Mouse (Mus musculus) liver, embryonic 16.5 days (tissue): ENCODE measurements at regions not wholly inside any gene's neighbourhood (a gene's known extent, or its start where the extent isn't known, plus 50 kb on each side); places are given as distances from the start of the nearest gene placed in this dataset.

Experiments
- ATAC-seq: fragments of 200-750 bp; cut with Nextera tagmentation; 2 replicates; pipeline ENCODE4 v1.8.0; 2017; ENCODE audit warnings: low read depth, mild to moderate bottlenecking, moderate number of reproducible peaks, moderate library complexity
- H3K27ac ChIP-seq: fragments of 300-500 bp; sonication (generic); 2 replicates; pipeline ENCODE4 v1.5.1; 2014; ENCODE audit warnings: mild to moderate bottlenecking, low read length
- H3K27me3 ChIP-seq: fragments of 300-500 bp; sonication (generic); 2 replicates; pipeline ENCODE4 v1.6.1; 2014; ENCODE audit warnings: low read depth, low read length, mixed read lengths; ENCODE audit not compliant: control insufficient read depth, insufficient read depth
- H3K36me3 ChIP-seq: fragments of 300-500 bp; sonication (generic); 2 replicates; pipeline ENCODE4 v1.6.1; 2014; ENCODE audit warnings: mild to moderate bottlenecking; ENCODE audit not compliant: control insufficient read depth, insufficient read depth
- H3K4me1 ChIP-seq: fragments of 300-500 bp; sonication (generic); 2 replicates; pipeline ENCODE4 v1.6.1; 2014; ENCODE audit warnings: low read depth, low read length, mixed read lengths; ENCODE audit not compliant: control insufficient read depth
- H3K4me2 ChIP-seq: fragments of 300-500 bp; sonication (generic); 2 replicates; pipeline ENCODE4 v1.6.1; 2014; ENCODE audit warnings: low read depth, low read length, mixed read lengths
- H3K4me3 ChIP-seq: fragments of 300-500 bp; sonication (generic); 2 replicates; pipeline ENCODE4 v1.5.1; 2014; ENCODE audit warnings: low read depth, mild to moderate bottlenecking, low read length
- H3K9ac ChIP-seq: fragments of 300-500 bp; sonication (generic); 2 replicates; pipeline ENCODE4 v1.6.1; 2014; ENCODE audit warnings: low read depth, low read length
- H3K9me3 ChIP-seq: fragments of 300-500 bp; sonication (generic); replicated peaks from 2 replicates; pipeline ENCODE4 v1.6.1; 2016; ENCODE audit warnings: low read length; ENCODE audit not compliant: control insufficient read depth
- WGBS: fragments of 180-500 bp; shearing (Covaris S2); extraction: QIAGEN DNeasy Blood & Tissue Kit; methylation state at CpG from one replicate; pipeline ENCODE4 v1.1.7; 2014; ENCODE audit not compliant: insufficient replicate concordance; 5-methylcytosine and 5-hydroxymethylcytosine counted together

DNA sequence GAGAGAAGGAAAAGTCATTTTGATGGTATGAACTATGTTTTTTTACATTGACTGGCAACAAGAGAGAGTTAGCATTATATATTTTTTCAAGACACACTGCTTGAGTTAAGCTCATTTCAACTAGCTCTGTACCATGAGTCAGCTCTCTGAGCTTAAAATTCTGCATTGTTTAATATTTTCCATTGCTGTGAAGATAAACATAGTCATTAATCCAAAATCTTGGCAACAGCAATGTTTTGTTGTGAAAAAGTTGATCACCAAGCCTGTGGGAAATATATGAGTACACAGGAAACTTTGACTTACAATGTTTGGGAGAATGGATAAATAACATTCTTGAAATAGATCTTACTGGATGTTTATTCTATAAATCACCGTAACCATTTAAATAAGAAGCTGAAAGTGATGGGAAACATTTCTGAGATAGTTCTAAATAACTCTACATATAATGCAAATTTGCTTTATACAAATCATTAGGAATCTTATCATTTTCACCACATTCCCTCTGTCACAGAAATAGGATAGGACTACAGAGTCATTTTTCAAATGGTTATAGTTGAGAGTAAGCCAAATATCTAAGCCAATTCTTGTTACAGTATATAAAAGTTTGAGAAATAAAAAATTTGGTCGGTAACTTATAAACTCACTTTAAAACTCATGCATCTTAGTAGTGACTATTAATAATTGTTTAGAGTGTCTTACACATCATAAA lies 290.2 kb upstream of the C030005K15Rik start:
- H3K36me3 ChIP-seq: no peaks in the 10 kb centered on the region
- no peak overlapping the region for H3K4me3 ChIP-seq
- 68% methylated on average over 2 of the region's 2 CpGs for WGBS
- no peaks in the 10 kb centered on the region for H3K27me3 ChIP-seq
- no peak for ATAC-seq
- no peaks in the 10 kb centered on the region for H3K4me1 ChIP-seq
- no peak overlapping the region for H3K4me2 ChIP-seq
- no peak overlapping the region for H3K27ac ChIP-seq
- no peak overlapping the region for H3K9ac ChIP-seq
- no peaks in the 10 kb centered on the region for H3K9me3 ChIP-seq

DNA sequence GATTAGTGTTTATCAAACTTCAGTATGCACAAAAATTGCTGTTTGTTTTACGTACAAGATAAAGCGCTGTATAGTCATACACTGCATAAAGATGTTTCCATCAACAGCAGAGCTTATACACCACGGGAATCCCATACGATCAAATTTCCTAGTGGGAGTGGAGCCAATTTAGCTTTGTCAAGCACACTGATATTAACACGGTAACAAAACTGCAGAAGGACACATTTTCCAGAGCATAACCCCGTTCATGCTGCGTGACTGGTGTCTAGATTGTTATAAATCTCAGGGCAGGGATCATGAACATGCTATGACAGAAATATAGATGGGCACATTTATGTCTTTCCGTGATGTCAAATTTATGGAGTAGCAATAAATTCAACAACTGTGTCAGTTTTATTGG lies 302.6 kb upstream of the C030005K15Rik start:
- no peak for ATAC-seq
- 63% methylated on average over 8 of the region's 8 CpGs for WGBS
- Histone ChIP-seq H3K27ac (no peak overlapping the region), H3K36me3 (no peaks in the 10 kb centered on the region), H3K27me3 (no peaks in the 10 kb centered on the region), H3K9ac (no peak overlapping the region), H3K4me3 (no peak overlapping the region), H3K4me1 (no peaks in the 10 kb centered on the region), H3K4me2 (no peak overlapping the region), H3K9me3 (no peaks in the 10 kb centered on the region)

DNA sequence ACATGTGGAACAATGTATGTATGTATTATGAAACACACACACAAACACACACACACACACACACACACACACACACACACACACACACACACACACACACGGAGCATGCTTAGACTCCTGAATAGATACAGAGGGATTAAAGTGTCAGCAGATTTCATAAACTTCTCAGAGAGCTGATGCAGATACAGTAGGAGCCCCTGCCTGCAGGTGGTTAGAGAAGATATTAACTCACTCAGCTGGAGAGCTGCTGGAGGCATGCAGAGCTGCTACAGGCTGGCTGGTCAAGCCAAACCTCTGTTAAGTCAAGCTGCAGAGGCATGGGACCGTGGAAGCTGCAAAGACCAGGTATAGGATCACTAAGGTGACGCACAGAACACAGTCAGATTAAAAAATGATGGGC lies 303.1 kb upstream of the C030005K15Rik start:
- Histone ChIP-seq H3K36me3 (no peaks in the 10 kb centered on the region), H3K9ac (no peak overlapping the region), H3K27ac (no peak overlapping the region), H3K4me2 (no peak overlapping the region), H3K9me3 (no peaks in the 10 kb centered on the region), H3K4me3 (no peak overlapping the region), H3K4me1 (no peaks in the 10 kb centered on the region), H3K27me3 (no peaks in the 10 kb centered on the region)
- 33% methylated on average over 3 of the region's 3 CpGs for WGBS
- ATAC-seq: no peak

DNA sequence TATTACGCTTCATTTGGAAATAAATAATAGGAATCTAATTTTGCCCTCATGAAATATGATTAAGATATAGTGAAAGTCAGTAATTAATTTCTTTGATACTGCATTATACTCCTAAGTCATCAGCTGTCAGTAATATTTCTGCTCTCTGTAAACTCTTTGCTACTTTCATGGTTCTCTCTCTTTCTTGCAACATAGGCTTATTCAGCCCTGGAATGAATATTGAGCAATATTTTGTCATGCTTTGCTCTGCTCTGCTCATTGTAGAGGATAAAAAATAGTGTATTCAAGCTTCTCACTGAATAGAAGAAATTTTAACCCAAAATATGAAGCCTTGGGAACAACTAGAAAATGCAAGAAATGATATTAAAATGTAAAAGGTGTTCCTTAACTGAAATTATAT lies 306.1 kb upstream of the C030005K15Rik start:
- H3K4me2 ChIP-seq: no peak overlapping the region
- no peak for ATAC-seq
- no peaks in the 10 kb centered on the region for H3K36me3 ChIP-seq
- H3K4me3 ChIP-seq: no peak overlapping the region
- H3K4me1 ChIP-seq: no peaks in the 10 kb centered on the region
- no peaks in the 10 kb centered on the region for H3K9me3 ChIP-seq
- 78% methylated on average over 1 of the region's 1 CpGs for WGBS
- H3K27ac ChIP-seq: no peak overlapping the region
- no peak overlapping the region for H3K9ac ChIP-seq
- H3K27me3 ChIP-seq: no peaks in the 10 kb centered on the region

DNA sequence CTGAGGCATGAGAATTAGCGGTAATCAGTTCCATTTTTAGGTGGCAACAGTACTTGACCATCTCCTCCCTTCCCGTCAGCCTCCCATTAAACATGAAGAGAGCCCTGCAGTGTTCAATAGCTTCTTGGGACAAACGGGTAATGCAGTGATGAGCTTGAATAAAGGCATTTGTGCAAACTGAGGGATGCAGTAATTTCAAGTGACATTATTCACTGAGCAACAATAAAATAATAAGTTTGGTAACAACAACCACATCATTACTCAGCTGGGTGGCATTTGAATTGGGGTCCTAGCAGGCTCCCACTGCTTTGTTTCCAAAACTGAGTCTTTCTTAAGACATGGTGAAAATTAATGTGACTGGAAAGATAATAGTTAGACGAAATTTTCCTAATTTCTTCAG lies 315.2 kb upstream of the C030005K15Rik start:
- H3K9me3 ChIP-seq: no peaks in the 10 kb centered on the region
- no peak overlapping the region for H3K27ac ChIP-seq
- 56% methylated on average over 4 of the region's 4 CpGs for WGBS
- H3K36me3 ChIP-seq: no peaks in the 10 kb centered on the region
- no peak overlapping the region for H3K4me3 ChIP-seq
- H3K4me2 ChIP-seq: no peak overlapping the region
- H3K9ac ChIP-seq: no peak overlapping the region
- no peaks in the 10 kb centered on the region for H3K27me3 ChIP-seq
- no peak for ATAC-seq
- no peaks in the 10 kb centered on the region for H3K4me1 ChIP-seq

DNA sequence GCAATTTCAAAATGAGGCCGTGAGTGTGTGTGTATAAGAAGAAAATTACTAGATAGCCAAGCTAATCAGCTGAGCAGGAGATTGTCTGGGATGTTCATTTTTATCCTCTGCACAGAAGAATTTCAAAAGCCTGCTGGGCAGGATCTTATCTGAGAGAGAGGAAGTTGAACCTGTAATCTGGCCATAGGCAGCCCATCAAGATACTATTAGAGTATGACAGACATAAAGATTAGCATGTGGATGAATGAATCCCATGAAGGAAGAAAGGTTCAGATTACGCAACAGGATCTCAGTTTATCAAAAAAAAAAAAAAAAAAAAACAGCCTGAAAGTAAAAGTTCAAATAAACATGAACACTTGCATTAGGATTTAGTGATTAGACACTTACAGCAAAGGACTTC lies 317.3 kb upstream of the C030005K15Rik start:
- Histone ChIP-seq H3K9ac (no peak overlapping the region), H3K9me3 (no peaks in the 10 kb centered on the region), H3K27me3 (no peaks in the 10 kb centered on the region), H3K27ac (no peak overlapping the region), H3K4me2 (no peak overlapping the region), H3K4me1 (no peaks in the 10 kb centered on the region), H3K36me3 (no peaks in the 10 kb centered on the region), H3K4me3 (no peak overlapping the region)
- ATAC-seq: no peak
- 51% methylated on average over 2 of the region's 2 CpGs for WGBS

DNA sequence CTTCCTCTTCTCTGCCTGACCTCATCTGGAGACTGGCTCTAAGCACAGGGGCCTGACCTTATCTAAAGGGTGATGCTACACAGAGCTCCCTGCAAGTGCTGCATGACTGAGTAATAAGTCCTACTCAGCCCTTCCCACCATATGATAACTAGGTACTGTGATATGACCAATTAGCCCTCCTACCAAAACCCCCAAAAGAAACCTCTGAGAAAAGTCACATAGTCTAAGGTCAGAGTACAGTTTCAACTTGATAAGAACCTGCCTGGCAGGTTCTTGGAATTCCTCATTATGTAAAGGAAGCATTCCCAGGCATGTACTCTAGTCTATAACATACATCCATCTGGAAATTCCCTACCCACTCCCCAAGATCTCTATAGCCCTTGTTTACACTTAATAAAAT lies 318.0 kb upstream of the C030005K15Rik start:
- Histone ChIP-seq H3K4me3 (no peak overlapping the region), H3K27ac (no peak overlapping the region), H3K4me2 (no peak overlapping the region), H3K27me3 (no peaks in the 10 kb centered on the region), H3K9me3 (no peaks in the 10 kb centered on the region), H3K9ac (no peak overlapping the region), H3K36me3 (no peaks in the 10 kb centered on the region), H3K4me1 (no peaks in the 10 kb centered on the region)
- ATAC-seq: no peak

DNA sequence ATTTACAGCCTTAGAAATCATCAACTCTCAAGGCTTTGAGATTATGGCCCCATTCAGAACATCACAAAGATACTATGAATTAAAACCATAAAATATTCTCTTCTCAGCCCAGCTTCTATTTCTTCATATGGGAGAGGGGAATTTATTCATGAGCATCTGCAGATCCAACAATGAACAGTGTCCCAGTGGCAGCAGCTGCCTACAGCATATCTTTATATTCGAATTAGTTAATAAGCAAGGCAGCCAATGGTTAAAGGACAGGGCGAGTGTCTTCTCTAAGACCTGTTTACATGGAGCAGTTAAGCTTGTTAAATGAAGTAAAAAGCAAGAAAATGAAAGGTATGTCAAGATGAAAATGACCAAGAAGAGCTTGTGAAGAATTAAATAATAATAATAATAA lies 346.9 kb upstream of the C030005K15Rik start:
- H3K9ac ChIP-seq: no peak overlapping the region
- WGBS: 37% methylated on average over 2 of the region's 2 CpGs
- H3K4me3 ChIP-seq: no peak overlapping the region
- no peaks in the 10 kb centered on the region for H3K36me3 ChIP-seq
- H3K4me1 ChIP-seq: no peaks in the 10 kb centered on the region
- no peaks in the 10 kb centered on the region for H3K9me3 ChIP-seq
- ATAC-seq: no peak
- no peak overlapping the region for H3K4me2 ChIP-seq
- no peaks in the 10 kb centered on the region for H3K27me3 ChIP-seq
- no peak overlapping the region for H3K27ac ChIP-seq

DNA sequence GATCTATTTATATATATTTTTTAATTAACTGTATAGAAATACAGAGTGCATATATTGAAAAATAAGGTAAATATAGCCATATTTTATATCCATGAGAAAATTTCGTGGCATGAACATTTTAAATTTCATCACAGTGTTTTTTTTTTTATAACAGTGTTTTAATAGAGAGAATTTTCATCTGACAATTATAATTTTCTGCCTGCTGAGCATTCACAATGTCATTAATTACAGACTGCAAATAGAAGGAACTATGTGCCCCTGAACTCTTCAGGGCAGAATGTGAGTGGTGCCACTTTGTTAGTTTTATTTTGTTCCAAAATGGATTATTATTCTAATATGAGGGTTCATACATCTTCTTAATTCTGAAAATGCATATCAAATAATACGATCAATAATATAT lies 358.3 kb upstream of the C030005K15Rik start:
- no peak overlapping the region for H3K27ac ChIP-seq
- H3K27me3 ChIP-seq: no peaks in the 10 kb centered on the region
- H3K9ac ChIP-seq: no peak overlapping the region
- H3K4me1 ChIP-seq: no peaks in the 10 kb centered on the region
- H3K36me3 ChIP-seq: no peaks in the 10 kb centered on the region
- ATAC-seq: no peak
- H3K4me2 ChIP-seq: no peak overlapping the region
- no peak overlapping the region for H3K4me3 ChIP-seq
- WGBS: 30% methylated on average over 2 of the region's 2 CpGs
- no peaks in the 10 kb centered on the region for H3K9me3 ChIP-seq
